Mouse (Mus musculus) adrenal gland (tissue): ENCODE results near the gene Fat3.

Experiments used
- intact Hi-C: fragments of 180-260 bp; cut with DNase I; formaldehyde crosslinking; loops from one replicate; pipeline ENCODE4 v1.15.1; 2025

Gene Fat3

GRCm38 (mm10) chr9:16256577-16257207 lies 244.4 kb downstream of the Fat3 start:
- intact Hi-C loops: no loop called here

- intact Hi-C loops: no loop called here
Measured at GRCm38 (mm10) chr9:16246741-16247140, 254.3 kb downstream of the Fat3 start.

- intact Hi-C loops: no loop called here
Measured at GRCm38 (mm10) chr9:16231575-16231974, 269.5 kb downstream of the Fat3 start.

GRCm38 (mm10) chr9:16228919-16229318 lies 272.2 kb downstream of the Fat3 start:
- intact Hi-C loops: no loop called here

- intact Hi-C loops: no loop called here
Measured at GRCm38 (mm10) chr9:16227398-16227797, 273.7 kb downstream of the Fat3 start.

- intact Hi-C loops: no loop called here
Measured at GRCm38 (mm10) chr9:16226545-16226944, 274.5 kb downstream of the Fat3 start.

- intact Hi-C loops: no loop called here
Measured at GRCm38 (mm10) chr9:16221885-16222284, 279.2 kb downstream of the Fat3 start.

- intact Hi-C loops: no loop called here
Measured at GRCm38 (mm10) chr9:16216235-16216634, 284.9 kb downstream of the Fat3 start.

- intact Hi-C loops: no loop called here
Measured at GRCm38 (mm10) chr9:16214731-16215681, 286.1 kb downstream of the Fat3 start.

- intact Hi-C loops: no loop called here
Measured at GRCm38 (mm10) chr9:16213324-16213723, 287.8 kb downstream of the Fat3 start.

- intact Hi-C loops: no loop called here
Measured at GRCm38 (mm10) chr9:16212628-16213027, 288.5 kb downstream of the Fat3 start.

- intact Hi-C loops: no loop called here
Measured at GRCm38 (mm10) chr9:16212163-16212562, 288.9 kb downstream of the Fat3 start.

- intact Hi-C loops: no loop called here
Measured at GRCm38 (mm10) chr9:16211468-16211867, 289.6 kb downstream of the Fat3 start.

GRCm38 (mm10) chr9:16202296-16202695 lies 298.8 kb downstream of the Fat3 start:
- intact Hi-C loops: loop anchor here (10.0 kb wide), 1 partner anchor 287 kb away; no protein-coding TSS in a partner anchor

- intact Hi-C loops: loop anchor here (10.0 kb wide), 1 partner anchor 286 kb away; no protein-coding TSS in a partner anchor
Measured at GRCm38 (mm10) chr9:16200948-16201347, 300.1 kb downstream of the Fat3 start.

GRCm38 (mm10) chr9:16186461-16186860 lies 314.6 kb downstream of the Fat3 start:
- intact Hi-C loops: no loop called here

- intact Hi-C loops: no loop called here
Measured at GRCm38 (mm10) chr9:16169238-16169637, 331.8 kb downstream of the Fat3 start.

- intact Hi-C loops: no loop called here
Measured at GRCm38 (mm10) chr9:16168051-16168450, 333.0 kb downstream of the Fat3 start.

- intact Hi-C loops: no loop called here
Measured at GRCm38 (mm10) chr9:16159366-16159765, 341.7 kb downstream of the Fat3 start.

- intact Hi-C loops: no loop called here
Measured at GRCm38 (mm10) chr9:16153580-16153930, 347.5 kb downstream of the Fat3 start.

- intact Hi-C loops: no loop called here
Measured at GRCm38 (mm10) chr9:16152756-16153579, 348.1 kb downstream of the Fat3 start.

- intact Hi-C loops: no loop called here
Measured at GRCm38 (mm10) chr9:16150046-16150445, 351.0 kb downstream of the Fat3 start.
